Mouse (Mus musculus): ENCODE measurements around the gene Gm11020. TPM values are rescaled to one million over a fixed set of nuclear protein-coding genes. Genes with fewer than 3 reads are reported as not detected.
A peak's percentile ranks its signal among the peaks of the same experiment; 100 is the strongest.
"Not testable (repeated sequence)": the region's sequence is repeated elsewhere in the genome, so short reads cannot be mapped to it uniquely, and the experiment has no call there.

Gm11020 gene
- polyA plus RNA-seq, 1 experiment from 2014 or later: not detected

DNA sequence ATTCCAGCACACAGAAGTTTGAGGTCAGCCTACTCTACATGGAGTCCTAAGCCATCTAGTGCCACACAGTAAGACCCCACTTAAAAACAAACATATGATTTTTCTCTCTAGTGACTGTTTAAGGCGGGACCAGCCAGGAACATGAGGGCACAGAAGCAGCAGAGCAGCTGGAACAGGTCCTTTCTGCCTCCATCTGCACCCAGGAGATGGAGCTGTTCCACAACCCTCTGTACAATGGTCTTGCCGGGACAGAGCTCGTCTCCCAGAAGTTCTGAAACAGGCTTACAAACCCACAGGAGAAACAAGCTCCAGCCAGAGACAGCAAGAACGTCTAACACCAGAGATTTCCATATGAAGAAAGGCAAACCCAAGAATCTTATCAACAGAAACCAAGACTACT lies 8.1 kb upstream of the Gm11020 start:
- H3K4me3 ChIP-seq (ENCODE audit: low read depth, low read length): no peak overlapping the region
- no peaks in the 10 kb centered on the region for H3K4me1 ChIP-seq (ENCODE audit: control insufficient read depth, insufficient read depth, low read length)
- no peaks in the 10 kb centered on the region for H3K27me3 ChIP-seq (ENCODE audit: control insufficient read depth, insufficient read depth, low read depth, low read length)
- H3K27ac ChIP-seq (ENCODE audit: low read length): no peak overlapping the region
- no peaks in the 10 kb centered on the region for H3K36me3 ChIP-seq (ENCODE audit: control insufficient read depth, insufficient read depth, low read length)
- no peak overlapping the region for H3K4me2 ChIP-seq (ENCODE audit: low read length)
- 78% methylated on average over 4 of the region's 4 CpGs for WGBS
- H3K9me3 ChIP-seq (replicated peaks; ENCODE audit: control insufficient read depth, low read length, poor library complexity, severe bottlenecking): no peaks in the 10 kb centered on the region
- no peak for ATAC-seq
- no peak overlapping the region for H3K9ac ChIP-seq (ENCODE audit: low read depth, low read length)

DNA sequence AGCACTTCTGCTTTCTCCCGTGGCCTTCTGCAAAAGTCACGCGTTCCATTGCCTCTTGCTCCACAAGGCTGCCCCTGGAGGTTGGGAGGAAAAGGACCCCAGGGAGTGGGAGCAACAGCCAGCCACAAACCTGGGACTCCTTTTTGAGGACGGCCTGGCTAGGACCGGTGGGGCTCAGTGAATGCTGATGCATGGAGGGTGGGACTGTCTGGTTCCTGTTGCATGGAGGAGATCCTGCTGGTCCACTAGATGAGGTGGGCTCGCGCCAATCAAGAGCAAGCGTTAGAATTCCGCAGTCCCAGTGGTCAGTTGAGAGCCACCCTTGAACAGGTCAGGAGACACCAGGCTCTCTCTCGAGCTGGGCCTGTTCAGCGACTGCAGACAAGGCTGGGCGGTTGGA lies 563 bp downstream of the Gm11020 start, which contains the start of gene Cmtm2b:
Cmtm2b (plus strand) TSS at position 301 of the 400 bp plus-strand sequence.
- H3K9me3 ChIP-seq (replicated peaks; ENCODE audit: control insufficient read depth, low read length, poor library complexity, severe bottlenecking); H3K27me3 ChIP-seq (ENCODE audit: control insufficient read depth, insufficient read depth, low read depth, low read length); ATAC-seq; H3K27ac ChIP-seq (ENCODE audit: low read length); H3K4me3 ChIP-seq (ENCODE audit: low read depth, low read length); H3K36me3 ChIP-seq (ENCODE audit: control insufficient read depth, insufficient read depth, low read length); H3K9ac ChIP-seq (ENCODE audit: low read depth, low read length); H3K4me1 ChIP-seq (ENCODE audit: control insufficient read depth, insufficient read depth, low read length); H3K4me2 ChIP-seq (ENCODE audit: low read length): not testable (repeated sequence)
- 91% methylated on average over 12 of the region's 12 CpGs for WGBS

- no peaks in the 10 kb centered on the region for H3K4me1 ChIP-seq (ENCODE audit: control insufficient read depth, insufficient read depth, low read length)
- H3K27ac ChIP-seq (ENCODE audit: low read length): no peak overlapping the region
- no peaks in the 10 kb centered on the region for H3K9me3 ChIP-seq (replicated peaks; ENCODE audit: control insufficient read depth, low read length, poor library complexity, severe bottlenecking)
- WGBS: 83% methylated on average over 5 of the region's 5 CpGs
- no peaks in the 10 kb centered on the region for H3K36me3 ChIP-seq (ENCODE audit: control insufficient read depth, insufficient read depth, low read length)
- no peak for ATAC-seq
- H3K9ac ChIP-seq (ENCODE audit: low read depth, low read length): no peak overlapping the region
- H3K4me2 ChIP-seq (ENCODE audit: low read length): no peak overlapping the region
- no peak overlapping the region for H3K4me3 ChIP-seq (ENCODE audit: low read depth, low read length)
- no peaks in the 10 kb centered on the region for H3K27me3 ChIP-seq (ENCODE audit: control insufficient read depth, insufficient read depth, low read depth, low read length)
These were observed 11.6 kb downstream of the Gm11020 start for GRCm38 (mm10) chr8:104332665-104333631.

DNA sequence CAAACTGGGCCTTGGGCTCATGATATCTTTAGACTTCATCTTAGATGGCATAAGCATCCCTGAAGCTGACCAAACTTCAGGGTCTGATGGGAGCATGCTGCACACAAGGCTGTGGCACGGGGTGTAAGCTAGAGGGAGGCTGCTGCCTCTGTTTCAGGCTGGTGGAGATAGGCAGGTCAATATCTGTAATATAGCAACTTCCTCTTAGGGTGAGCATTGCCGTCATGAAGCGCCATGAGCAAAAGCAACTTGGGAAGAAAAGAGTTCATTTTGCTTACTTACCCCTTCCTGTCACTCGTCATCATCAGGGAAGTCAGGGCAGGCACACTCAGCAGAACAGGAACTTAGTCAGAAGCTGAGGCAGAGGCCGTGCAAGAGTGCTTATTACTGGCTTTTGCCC lies 12.4 kb downstream of the Gm11020 start:
- WGBS: 82% methylated on average over 5 of the region's 5 CpGs
- Histone ChIP-seq H3K9me3 (replicated peaks; ENCODE audit: control insufficient read depth, low read length, poor library complexity, severe bottlenecking) (no peaks in the 10 kb centered on the region), H3K9ac (ENCODE audit: low read depth, low read length) (no peak overlapping the region), H3K27me3 (ENCODE audit: control insufficient read depth, insufficient read depth, low read depth, low read length) (no peaks in the 10 kb centered on the region), H3K4me2 (ENCODE audit: low read length) (no peak overlapping the region), H3K4me3 (ENCODE audit: low read depth, low read length) (no peak overlapping the region), H3K4me1 (ENCODE audit: control insufficient read depth, insufficient read depth, low read length) (no peaks in the 10 kb centered on the region), H3K36me3 (ENCODE audit: control insufficient read depth, insufficient read depth, low read length) (no peaks in the 10 kb centered on the region), H3K27ac (ENCODE audit: low read length) (no peak overlapping the region)
- no peak for ATAC-seq

- H3K9me3 ChIP-seq (replicated peaks; ENCODE audit: control insufficient read depth, low read length, poor library complexity, severe bottlenecking): no peaks in the 10 kb centered on the region
- H3K4me1 ChIP-seq (ENCODE audit: control insufficient read depth, insufficient read depth, low read length): no peaks in the 10 kb centered on the region
- H3K4me3 ChIP-seq (ENCODE audit: low read depth, low read length): no peak overlapping the region
- no peak for ATAC-seq
- H3K36me3 ChIP-seq (ENCODE audit: control insufficient read depth, insufficient read depth, low read length): no peaks in the 10 kb centered on the region
- WGBS: 64% methylated on average over 1 of the region's 1 CpGs
- H3K27me3 ChIP-seq (ENCODE audit: control insufficient read depth, insufficient read depth, low read depth, low read length): no peaks in the 10 kb centered on the region
- no peak overlapping the region for H3K9ac ChIP-seq (ENCODE audit: low read depth, low read length)
- H3K4me2 ChIP-seq (ENCODE audit: low read length): no peak overlapping the region
- no peak overlapping the region for H3K27ac ChIP-seq (ENCODE audit: low read length)
These were observed 12.8 kb downstream of the Gm11020 start for GRCm38 (mm10) chr8:104334196-104334595.

DNA sequence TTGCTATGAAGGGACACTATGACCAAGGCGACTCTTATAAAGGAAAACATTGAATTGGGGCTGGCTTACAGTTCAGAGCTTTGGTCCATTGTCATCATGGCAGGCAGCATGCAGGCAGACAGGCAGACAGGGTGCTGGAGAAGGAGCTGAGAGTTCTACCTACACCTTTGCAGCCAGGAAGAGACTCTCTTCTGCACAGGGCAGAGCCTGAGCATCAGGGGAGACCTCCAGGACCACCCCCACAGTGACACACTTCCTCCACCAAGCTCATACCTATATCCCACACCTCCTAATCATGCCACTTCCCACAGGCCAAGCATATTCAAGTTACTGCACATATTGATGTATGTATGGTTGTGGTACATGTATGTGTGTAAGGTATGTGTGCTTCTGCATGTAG lies 15.4 kb downstream of the Gm11020 start:
- no peak for ATAC-seq
- no peak overlapping the region for H3K4me2 ChIP-seq (ENCODE audit: low read length)
- H3K4me3 ChIP-seq (ENCODE audit: low read depth, low read length): no peak overlapping the region
- 85% methylated on average over 1 of the region's 1 CpGs for WGBS
- H3K27me3 ChIP-seq (ENCODE audit: control insufficient read depth, insufficient read depth, low read depth, low read length): no peaks in the 10 kb centered on the region
- no peak overlapping the region for H3K27ac ChIP-seq (ENCODE audit: low read length)
- H3K9ac ChIP-seq (ENCODE audit: low read depth, low read length): no peak overlapping the region
- no peaks in the 10 kb centered on the region for H3K36me3 ChIP-seq (ENCODE audit: control insufficient read depth, insufficient read depth, low read length)
- H3K4me1 ChIP-seq (ENCODE audit: control insufficient read depth, insufficient read depth, low read length): peaks cover 8% of the 10 kb centered on the region
- no peaks in the 10 kb centered on the region for H3K9me3 ChIP-seq (replicated peaks; ENCODE audit: control insufficient read depth, low read length, poor library complexity, severe bottlenecking)

- ATAC-seq: no peak
- Histone ChIP-seq H3K9ac (ENCODE audit: low read depth, low read length) (no peak overlapping the region), H3K36me3 (ENCODE audit: control insufficient read depth, insufficient read depth, low read length) (no peaks in the 10 kb centered on the region), H3K4me2 (ENCODE audit: low read length) (no peak overlapping the region), H3K27ac (ENCODE audit: low read length) (no peak overlapping the region), H3K4me1 (ENCODE audit: control insufficient read depth, insufficient read depth, low read length) (peaks cover 8% of the 10 kb centered on the region), H3K4me3 (ENCODE audit: low read depth, low read length) (no peak overlapping the region), H3K9me3 (replicated peaks; ENCODE audit: control insufficient read depth, low read length, poor library complexity, severe bottlenecking) (no peaks in the 10 kb centered on the region), H3K27me3 (ENCODE audit: control insufficient read depth, insufficient read depth, low read depth, low read length) (no peaks in the 10 kb centered on the region)
- WGBS: 56% methylated on average over 3 of the region's 3 CpGs
These were observed 16.5 kb downstream of the Gm11020 start for GRCm38 (mm10) chr8:104337890-104338289.

DNA sequence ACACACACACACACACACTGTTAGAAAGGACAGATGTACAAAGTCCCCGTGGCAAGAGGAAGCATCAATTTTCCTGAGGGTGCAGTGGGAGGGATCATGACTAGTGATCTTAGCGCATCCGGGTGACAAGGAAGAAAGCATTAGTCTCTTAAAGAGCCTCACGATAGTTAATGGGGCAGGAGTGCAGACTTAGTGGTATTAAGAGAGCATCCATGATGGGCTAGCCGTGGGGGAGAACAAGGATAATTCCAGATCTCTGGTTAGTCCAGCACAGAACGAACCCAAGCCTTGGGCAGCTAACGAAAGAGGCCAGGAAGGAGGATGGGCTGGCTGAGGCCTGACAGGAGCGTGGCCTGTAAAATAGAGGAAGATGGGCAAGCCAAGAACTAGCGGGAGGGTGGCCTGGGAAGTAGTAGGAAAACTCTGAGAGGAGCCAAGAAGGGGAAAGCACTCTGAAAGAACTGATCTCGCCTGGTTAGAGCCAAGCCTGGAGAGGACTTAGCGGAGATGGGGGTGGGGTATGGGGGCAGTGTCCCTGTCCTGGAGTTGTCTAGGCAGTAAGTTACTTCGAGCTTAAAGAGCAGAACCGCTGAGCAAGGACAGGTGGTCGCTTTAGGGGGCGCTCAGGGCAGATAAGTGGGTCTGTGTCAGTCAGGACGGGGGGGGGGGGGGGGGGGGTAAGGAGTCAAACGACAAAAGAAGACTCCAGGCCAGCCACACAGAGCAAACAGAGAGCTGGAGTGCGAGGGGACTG lies 18.0 kb downstream of the Gm11020 start, which contains the start of gene Cmtm3:
Cmtm3 (plus strand) TSS at position 182 of the 754 bp plus-strand sequence.
- no peaks in the 10 kb centered on the region for H3K27me3 ChIP-seq (ENCODE audit: control insufficient read depth, insufficient read depth, low read depth, low read length)
- no peaks in the 10 kb centered on the region for H3K9me3 ChIP-seq (replicated peaks; ENCODE audit: control insufficient read depth, low read length, poor library complexity, severe bottlenecking)
- no peak within 1 kb of the TSS for H3K27ac ChIP-seq (ENCODE audit: low read length)
- no peak; the same call in 1 of the 2 replicates for ATAC-seq
- peak within 1 kb of the TSS; percentile 86 for H3K4me2 ChIP-seq (ENCODE audit: low read length)
- peak within 1 kb of the TSS; percentile 56 for H3K4me3 ChIP-seq (ENCODE audit: low read depth, low read length)
- peaks cover 8% of the 10 kb centered on the region for H3K4me1 ChIP-seq (ENCODE audit: control insufficient read depth, insufficient read depth, low read length)
- WGBS: 17% methylated on average over 16 of the region's 18 CpGs
- H3K36me3 ChIP-seq (ENCODE audit: control insufficient read depth, insufficient read depth, low read length): no peaks in the 10 kb centered on the region
- peak within 1 kb of the TSS; percentile 73 for H3K9ac ChIP-seq (ENCODE audit: low read depth, low read length)

DNA sequence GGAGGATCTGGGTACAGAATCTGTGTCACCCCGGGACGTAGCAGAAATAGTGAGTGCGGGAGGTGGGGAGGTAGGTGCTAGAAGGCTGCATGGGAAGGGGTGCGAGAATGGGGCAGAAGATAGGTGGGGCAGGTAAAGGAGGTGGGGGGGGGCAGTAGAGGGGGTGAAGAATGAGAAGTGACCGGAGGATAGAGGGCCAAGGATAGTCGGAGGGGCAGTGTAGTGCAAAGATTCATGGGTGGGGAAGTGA lies 18.5 kb downstream of the Gm11020 start:
- Histone ChIP-seq H3K27ac (ENCODE audit: low read length) (no peak overlapping the region), H3K27me3 (ENCODE audit: control insufficient read depth, insufficient read depth, low read depth, low read length) (no peaks in the 10 kb centered on the region), H3K36me3 (ENCODE audit: control insufficient read depth, insufficient read depth, low read length) (no peaks in the 10 kb centered on the region), H3K4me2 (ENCODE audit: low read length) (peak overlapping the region; percentile 86), H3K9ac (ENCODE audit: low read depth, low read length) (peak overlapping the region; percentile 73), H3K4me1 (ENCODE audit: control insufficient read depth, insufficient read depth, low read length) (peaks cover 8% of the 10 kb centered on the region), H3K9me3 (replicated peaks; ENCODE audit: control insufficient read depth, low read length, poor library complexity, severe bottlenecking) (no peaks in the 10 kb centered on the region), H3K4me3 (ENCODE audit: low read depth, low read length) (peak overlapping the region; percentile 56)
- ATAC-seq: peak; percentile 11; the same call in 1 of the 2 replicates
- under 1% methylated on average over 6 of the region's 6 CpGs for WGBS

All from midbrain, embryonic 16.5 days (tissue).